Mouse (Mus musculus): ENCODE results near the gene Treh. TPM values are rescaled to one million over a fixed set of nuclear protein-coding genes. Genes with fewer than 3 reads are reported as not detected.

Gene Treh
- total and polyA plus RNA-seq, 2 experiments from 2014 or later, result not detected

- H3K9ac ChIP-seq (replicated peaks; ENCODE audit: low read length, poor library complexity, severe bottlenecking), result 0 out of 2 replicates have a peak overlapping the region, but pooled peaks have one; percentile 29
- 74% methylated on average over 2 of the region's 2 CpGs for WGBS
- ATAC-seq (ENCODE audit: low FRiP score), result no peak
Measured at GRCm38 (mm10) chr9:44713574-44713973, 40.5 kb downstream of the Treh start.

GRCm38 (mm10) chr9:44715109-44715508 is 42.1 kb downstream of the Treh start:
- Histone ChIP-seq H3K4me2 (ENCODE audit: low read depth, low read length, poor library complexity, severe bottlenecking) (no peak overlapping the region), H3K27me3 (ENCODE audit: insufficient read depth, low read length) (no peaks in the 10 kb centered on the region), H3K27ac (ENCODE audit: low read depth, low read length) (no peak overlapping the region), H3K4me3 (ENCODE audit: low read depth, low read length) (no peak overlapping the region), H3K36me3 (ENCODE audit: insufficient read depth, low read length) (peaks cover 56% of the 10 kb centered on the region), H3K4me1 (ENCODE audit: insufficient read depth, low read length) (peaks cover 8% of the 10 kb centered on the region), H3K9ac (replicated peaks; ENCODE audit: low read length, poor library complexity, severe bottlenecking) (no peak overlapping the region), H3K9me3 (ENCODE audit: low read length) (no peaks in the 10 kb centered on the region)
- no peak for DNase-seq (ENCODE audit: low spot score)
- TF ChIP-seq CTCF (IDR thresholded peaks at IDR 0.05), result no peak
- ATAC-seq (ENCODE audit: low FRiP score), result no peak
- 89% methylated on average over 17 of the region's 17 CpGs for WGBS

More at GRCm38 (mm10) chr9:44713574-44713973, 40.5 kb downstream of the Treh start:
- no peaks in the 10 kb centered on the region for H3K9me3 ChIP-seq (ENCODE audit: low read length)
- H3K4me3 ChIP-seq (ENCODE audit: low read depth, low read length), result no peak overlapping the region
- no peaks in the 10 kb centered on the region for H3K27me3 ChIP-seq (ENCODE audit: insufficient read depth, low read length)
- peaks cover 65% of the 10 kb centered on the region for H3K36me3 ChIP-seq (ENCODE audit: insufficient read depth, low read length)
- peaks cover 5% of the 10 kb centered on the region; the same call in 1 of the 2 replicates for H3K4me1 ChIP-seq (ENCODE audit: insufficient read depth, low read length)
- no peak overlapping the region for H3K4me2 ChIP-seq (ENCODE audit: low read depth, low read length, poor library complexity, severe bottlenecking)
- H3K27ac ChIP-seq (ENCODE audit: low read depth, low read length), result no peak overlapping the region
- DNase-seq (ENCODE audit: low spot score), result no peak
- TF ChIP-seq CTCF (IDR thresholded peaks at IDR 0.05), result no peak

- peaks cover 48% of the 10 kb centered on the region for H3K36me3 ChIP-seq (ENCODE audit: insufficient read depth, low read length)
- no peaks in the 10 kb centered on the region for H3K9me3 ChIP-seq (ENCODE audit: low read length)
- no peak for TF ChIP-seq CTCF (IDR thresholded peaks at IDR 0.05)
- WGBS, result 95% methylated on average over 29 of the region's 29 CpGs
- peaks cover 11% of the 10 kb centered on the region for H3K4me1 ChIP-seq (ENCODE audit: insufficient read depth, low read length)
- no peak overlapping the region for H3K9ac ChIP-seq (replicated peaks; ENCODE audit: low read length, poor library complexity, severe bottlenecking)
- no peak overlapping the region for H3K4me3 ChIP-seq (ENCODE audit: low read depth, low read length)
- no peak for DNase-seq (ENCODE audit: low spot score)
- no peaks in the 10 kb centered on the region for H3K27me3 ChIP-seq (ENCODE audit: insufficient read depth, low read length)
- H3K4me2 ChIP-seq (ENCODE audit: low read depth, low read length, poor library complexity, severe bottlenecking), result no peak overlapping the region
- H3K27ac ChIP-seq (ENCODE audit: low read depth, low read length), result no peak overlapping the region
- ATAC-seq (ENCODE audit: low FRiP score), result no peak
Measured at GRCm38 (mm10) chr9:44715705-44716362, 42.8 kb downstream of the Treh start.

- ATAC-seq (ENCODE audit: low FRiP score) (no peak), DNase-seq (ENCODE audit: low spot score) (no peak)
- Histone ChIP-seq H3K36me3 (ENCODE audit: insufficient read depth, low read length) (peaks cover 39% of the 10 kb centered on the region), H3K9me3 (ENCODE audit: low read length) (no peaks in the 10 kb centered on the region), H3K4me3 (ENCODE audit: low read depth, low read length) (no peak overlapping the region), H3K27me3 (ENCODE audit: insufficient read depth, low read length) (no peaks in the 10 kb centered on the region), H3K4me2 (ENCODE audit: low read depth, low read length, poor library complexity, severe bottlenecking) (no peak overlapping the region), H3K9ac (replicated peaks; ENCODE audit: low read length, poor library complexity, severe bottlenecking) (no peak overlapping the region), H3K4me1 (ENCODE audit: insufficient read depth, low read length) (peaks cover 17% of the 10 kb centered on the region), H3K27ac (ENCODE audit: low read depth, low read length) (no peak overlapping the region)
- 86% methylated on average over 6 of the region's 6 CpGs for WGBS
- TF ChIP-seq CTCF (IDR thresholded peaks at IDR 0.05), result no peak
Measured at GRCm38 (mm10) chr9:44716997-44717821, 44.2 kb downstream of the Treh start.

- Histone ChIP-seq H3K9ac (replicated peaks; ENCODE audit: low read length, poor library complexity, severe bottlenecking) (no peak overlapping the region), H3K4me3 (ENCODE audit: low read depth, low read length) (no peak overlapping the region), H3K9me3 (ENCODE audit: low read length) (no peaks in the 10 kb centered on the region), H3K4me1 (ENCODE audit: insufficient read depth, low read length) (peaks cover 17% of the 10 kb centered on the region), H3K36me3 (ENCODE audit: insufficient read depth, low read length) (peaks cover 34% of the 10 kb centered on the region), H3K27me3 (ENCODE audit: insufficient read depth, low read length) (no peaks in the 10 kb centered on the region), H3K4me2 (ENCODE audit: low read depth, low read length, poor library complexity, severe bottlenecking) (no peak overlapping the region), H3K27ac (ENCODE audit: low read depth, low read length) (no peak overlapping the region)
- ATAC-seq (ENCODE audit: low FRiP score), result no peak
- no peak for TF ChIP-seq CTCF (IDR thresholded peaks at IDR 0.05)
- DNase-seq (ENCODE audit: low spot score), result peak; percentile 86
- WGBS, result 79% methylated on average over 10 of the region's 10 CpGs
Measured at GRCm38 (mm10) chr9:44717822-44718242, 44.8 kb downstream of the Treh start.
